Mouse (Mus musculus) natural killer cell, adult 2 months (primary cell): Measurements from ENCODE around the gene Olfr998.
"Not testable (repeated sequence)": the region's sequence is repeated elsewhere in the genome, so short reads cannot be mapped to it uniquely, and the experiment has no call there.

ENCODE experiments used
- DNase-seq, 2 experiments: peaks; one replicate each; pipeline ENCODE4 v3.0.0; 2022; ENCODE audit warnings: low spot score in 2 of 2

The Olfr998 gene

GRCm38 (mm10) chr2:85588648-85589047 is at the start of gene Olfr998:
Gene Olfr998, plus strand, starts transcription at chr2:85588948.
- DNase-seq = not testable (repeated sequence)

GRCm38 (mm10) chr2:85554806-85555205 is 33.9 kb upstream of the Olfr998 start:
- no peak for DNase-seq

GRCm38 (mm10) chr2:85560226-85560625 is 28.5 kb upstream of the Olfr998 start:
- DNase-seq = no peak

- no peak for DNase-seq
Observed at GRCm38 (mm10) chr2:85561187-85561586, 27.6 kb upstream of the Olfr998 start.

GRCm38 (mm10) chr2:85578915-85579314 is 9.8 kb upstream of the Olfr998 start, which contains the start of gene Olfr996:
Gene Olfr996, plus strand, starts transcription at chr2:85579215.
- DNase-seq = no peak

GRCm38 (mm10) chr2:85611803-85612202 is 23.1 kb downstream of the Olfr998 start, which contains the start of gene Olfr1000:
Gene Olfr1000, minus strand, starts transcription at chr2:85611903.
- no peak for DNase-seq
